Mouse (Mus musculus): Measurements from ENCODE around the gene Prrt2.

DNA sequence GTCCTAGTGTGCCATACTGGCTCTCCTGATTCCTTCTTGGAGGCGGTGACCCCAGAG, 45.3 kb downstream of the Prrt2 start, which contains the start of gene Cdipt:
- no peak for TF ChIP-seq POLR2A (IDR thresholded peaks at IDR 0.05; ENCODE audit: borderline replicate concordance, low read depth, low read length)
- TF ChIP-seq CTCF (IDR thresholded peaks at IDR 0.05; ENCODE audit: low read depth, low read length) = no peak
